Mouse (Mus musculus): ENCODE measurements at regions not wholly inside any gene's neighbourhood (a gene's known extent, or its start where the extent isn't known, plus 50 kb on each side); places are given as distances from the start of the nearest gene placed in this dataset.

GRCm38 (mm10) chr1:151263372-151263771, 53.4 kb downstream of the Gm47996 start:
- no peak for DNase-seq (ENCODE audit: low spot score in 2 of 2)

- no peak for DNase-seq (ENCODE audit: low spot score in 2 of 2)
Observed at GRCm38 (mm10) chr1:151263830-151264229, 53.9 kb downstream of the Gm47996 start.

- no peak for DNase-seq (ENCODE audit: low spot score in 2 of 2)
Observed at GRCm38 (mm10) chr1:151264789-151265188, 54.9 kb downstream of the Gm47996 start.

GRCm38 (mm10) chr1:151265590-151265989, 55.7 kb downstream of the Gm47996 start:
- no peak for DNase-seq (ENCODE audit: low spot score in 2 of 2)

- DNase-seq (ENCODE audit: low spot score in 2 of 2) = no peak
Observed at GRCm38 (mm10) chr1:151266703-151267102, 56.8 kb downstream of the Gm47996 start.

- DNase-seq (ENCODE audit: low spot score in 2 of 2) = no peak
Observed at GRCm38 (mm10) chr1:151270691-151271090, 60.8 kb downstream of the Gm47996 start.

- DNase-seq (ENCODE audit: low spot score in 2 of 2) = no peak
Observed at GRCm38 (mm10) chr1:151274306-151274705, 64.4 kb downstream of the Gm47996 start.

- DNase-seq (ENCODE audit: low spot score in 2 of 2) = no peak
Observed at GRCm38 (mm10) chr1:151275581-151275980, 65.7 kb downstream of the Gm47996 start.

- no peak for DNase-seq (ENCODE audit: low spot score in 2 of 2)
Observed at GRCm38 (mm10) chr1:151279955-151280354, 64.3 kb upstream of the Ivns1abp start.

GRCm38 (mm10) chr1:151285045-151285444, 59.2 kb upstream of the Ivns1abp start:
- DNase-seq (ENCODE audit: low spot score in 2 of 2) = no peak

GRCm38 (mm10) chr1:151287451-151287850, 56.8 kb upstream of the Ivns1abp start:
- peak; percentile 11 to 32 for DNase-seq (ENCODE audit: low spot score in 2 of 2)

- DNase-seq (ENCODE audit: low spot score in 2 of 2) = no peak
Observed at GRCm38 (mm10) chr1:151289061-151289460, 55.2 kb upstream of the Ivns1abp start.

- no peak for DNase-seq (ENCODE audit: low spot score in 2 of 2)
Observed at GRCm38 (mm10) chr1:151289493-151290258, 54.6 kb upstream of the Ivns1abp start.

- no peak for DNase-seq (ENCODE audit: low spot score in 2 of 2)
Observed at GRCm38 (mm10) chr1:151293311-151294050, 50.8 kb upstream of the Ivns1abp start.
